Mouse (Mus musculus) kidney, adult 2 months (tissue): ENCODE results near the gene Tdrkh.

Experiments
- CTCF ChIP-seq: fragments of 200-500 bp; conservative IDR thresholded peaks from 2 replicates; pipeline ENCODE4 v1.5.1; 2011; ENCODE audit warnings: low read depth, mild to moderate bottlenecking, control low read depth, low read length, moderate library complexity, mixed read lengths; ENCODE audit not compliant: insufficient read depth, insufficient read length
- POLR2A ChIP-seq: fragments of 200-500 bp; IDR thresholded peaks from one replicate; pipeline ENCODE4 v1.6.1; 2011; ENCODE audit warnings: low read depth, low read length, control low read depth

GRCm38 (mm10) chr3:94363291-94364153 is 49.6 kb upstream of the Tdrkh start:
- TF ChIP-seq CTCF (no peak), POLR2A (no peak)
